Mouse (Mus musculus): ENCODE measurements around the gene P2ry12.

DNA sequence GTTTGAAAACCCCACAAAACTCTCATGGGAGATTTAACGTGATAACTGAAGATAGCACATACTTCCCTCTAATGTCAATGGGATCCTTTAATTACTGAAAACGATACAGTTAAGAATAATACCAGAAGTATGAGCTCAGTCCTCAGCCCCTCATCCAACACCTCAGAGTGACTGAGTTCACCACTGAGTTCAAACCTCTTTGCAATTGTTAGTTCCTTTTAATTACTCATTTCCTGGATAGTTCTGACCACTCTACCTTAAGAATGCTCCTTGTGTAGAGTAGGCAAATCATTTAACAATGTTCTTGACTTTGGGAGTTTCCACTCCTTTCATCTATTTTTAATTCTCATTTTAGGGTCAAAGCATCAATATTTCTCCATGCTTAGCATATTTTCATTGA lies 43.3 kb downstream of the P2ry12 start:
- TF ChIP-seq EP300 (IDR thresholded peaks at IDR 0.05; ENCODE audit: low read depth in 1 of 2, low read length in 2 of 2) (no peak), CTCF (IDR thresholded peaks at IDR 0.05 in 2 of 3, conservative IDR thresholded peaks at IDR 0.05 in 1 of 3; ENCODE audit: control insufficient read depth in 1 of 3, insufficient read depth in 1 of 3, low read depth in 2 of 3, low read length in 3 of 3, poor library complexity in 1 of 3, severe bottlenecking in 1 of 3) (no peak), ZMIZ1 (IDR thresholded peaks at IDR 0.05; ENCODE audit: low read depth, low read length) (no peak), POLR2A (IDR thresholded peaks at IDR 0.05; ENCODE audit: control insufficient read depth in 1 of 2, insufficient read depth in 1 of 2, low read depth in 1 of 2, low read length in 2 of 2, poor library complexity in 1 of 2) (no peak)
